Mouse (Mus musculus): ENCODE data around the gene Smc3.
A peak's percentile ranks its signal among the peaks of the same experiment; 100 is the strongest.
"Not testable (repeated sequence)": the region's sequence is repeated elsewhere in the genome, so short reads cannot be mapped to it uniquely, and the experiment has no call there.

The Smc3 gene

DNA sequence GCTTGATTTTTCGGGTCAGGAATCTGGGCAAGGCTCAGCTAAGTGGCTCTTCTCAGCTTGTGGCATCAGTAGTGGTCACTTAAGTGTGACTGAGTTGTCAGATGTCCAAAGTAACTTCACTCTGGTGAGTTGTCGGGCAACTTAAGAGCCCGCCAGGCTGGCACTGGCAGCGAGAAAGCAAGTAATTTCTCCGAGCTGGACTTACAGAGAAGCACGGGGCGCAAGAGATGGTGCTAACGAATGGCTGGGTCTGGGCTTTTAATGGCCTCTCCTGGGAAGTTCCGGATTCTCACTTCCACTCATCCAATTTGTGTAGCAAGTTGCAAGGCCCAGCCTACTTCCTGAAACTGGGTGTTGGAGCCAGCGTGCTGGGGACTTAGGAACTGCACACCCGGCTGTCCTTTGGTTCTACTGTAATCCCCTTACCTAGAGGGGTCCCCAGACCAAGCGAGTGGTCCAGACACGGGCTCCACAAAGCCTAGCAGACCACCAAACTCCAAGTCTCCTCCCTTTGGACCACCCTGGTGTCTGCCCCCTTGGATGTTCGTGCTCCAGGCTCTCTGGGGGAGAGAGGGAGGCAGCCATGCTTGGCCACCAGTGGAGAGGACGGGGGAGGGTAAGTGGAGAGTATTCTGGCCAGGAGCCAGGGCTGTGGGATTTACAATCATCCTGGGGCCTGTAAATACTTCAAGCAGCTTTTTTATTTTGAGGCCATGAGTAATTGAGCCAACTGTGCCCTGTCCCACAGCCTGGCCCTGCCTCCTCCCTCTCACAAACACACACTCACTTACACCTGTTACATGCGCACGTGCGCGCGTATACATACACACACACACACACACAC lies 53.6 kb downstream of the Smc3 start:
- DNase-seq (ENCODE audit: low read depth, low spot score), result no peak

DNA sequence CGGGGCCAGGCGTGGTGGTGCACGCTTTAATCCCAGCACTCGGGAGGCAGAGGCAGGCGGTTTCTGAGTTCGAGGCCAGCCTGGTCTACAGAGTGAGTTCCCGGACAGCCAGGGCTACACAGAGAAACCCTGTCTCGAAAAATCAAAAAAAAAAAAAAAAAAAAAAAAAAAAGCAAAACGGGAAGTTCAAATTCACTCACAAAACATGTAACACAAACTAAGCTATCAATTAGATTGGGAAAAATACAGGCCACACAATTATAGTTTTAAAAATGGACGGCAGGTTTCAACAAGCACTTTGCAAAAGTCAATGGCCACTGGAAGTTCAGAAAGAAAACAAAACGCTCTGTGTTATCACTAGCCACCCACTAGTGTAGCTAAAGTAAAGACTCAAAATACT lies 56.2 kb downstream of the Smc3 start:
- not testable (repeated sequence) for DNase-seq (ENCODE audit: low read depth, low spot score)

DNA sequence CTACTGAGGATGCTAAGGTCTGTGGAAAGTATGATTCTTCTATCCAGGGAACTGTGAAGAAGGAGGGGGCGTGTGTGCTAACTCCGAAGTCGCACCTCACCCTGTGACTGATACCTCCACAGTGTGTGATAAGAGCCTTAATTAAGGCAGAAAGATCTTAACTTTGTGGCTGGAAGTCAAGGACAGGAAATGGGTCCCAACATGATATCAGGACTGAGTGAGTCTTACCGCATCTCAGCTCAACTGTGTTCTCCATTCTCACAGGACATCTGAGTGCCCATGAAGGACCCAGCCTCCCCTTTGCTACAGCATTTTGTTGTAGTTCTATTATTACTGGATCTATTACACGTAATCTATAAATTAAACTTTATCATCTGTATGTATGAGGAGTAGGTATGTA lies 57.2 kb downstream of the Smc3 start:
- no peak for DNase-seq (ENCODE audit: low read depth, low spot score)

DNA sequence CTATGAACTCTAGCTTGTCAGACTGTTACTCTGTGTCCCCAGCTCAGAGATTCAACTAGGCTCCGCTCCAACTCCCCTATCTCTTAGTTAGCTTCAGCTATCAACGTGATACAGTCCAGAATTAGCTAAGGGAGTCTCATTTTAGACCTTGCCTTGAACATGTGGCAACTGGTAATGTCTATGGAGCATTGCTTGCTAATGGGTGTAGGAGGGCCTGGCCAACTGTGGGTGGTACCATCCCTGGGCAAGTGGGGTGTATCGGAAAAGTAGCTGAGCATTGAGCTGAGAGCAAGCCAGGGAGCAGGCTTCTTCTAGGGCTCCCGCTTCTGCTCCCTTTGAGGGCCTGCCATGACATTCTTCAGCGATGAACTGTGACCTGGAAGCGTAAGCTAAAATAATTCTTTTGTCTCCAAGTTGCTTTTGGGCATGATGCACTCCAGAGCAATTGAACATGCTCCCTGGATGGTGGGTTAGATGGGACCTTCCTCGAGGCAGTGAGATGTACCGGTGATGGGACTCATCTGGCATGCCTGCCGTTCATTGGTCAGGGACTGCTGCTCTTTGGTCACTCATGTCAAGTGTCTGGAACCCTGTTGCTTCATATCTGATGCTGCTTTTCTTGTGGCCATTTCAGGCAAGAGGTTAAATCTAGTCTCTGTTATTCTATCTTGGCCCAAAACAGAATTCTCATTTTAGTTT lies 60.7 kb downstream of the Smc3 start:
- no peak for DNase-seq (ENCODE audit: low read depth, low spot score)

DNA sequence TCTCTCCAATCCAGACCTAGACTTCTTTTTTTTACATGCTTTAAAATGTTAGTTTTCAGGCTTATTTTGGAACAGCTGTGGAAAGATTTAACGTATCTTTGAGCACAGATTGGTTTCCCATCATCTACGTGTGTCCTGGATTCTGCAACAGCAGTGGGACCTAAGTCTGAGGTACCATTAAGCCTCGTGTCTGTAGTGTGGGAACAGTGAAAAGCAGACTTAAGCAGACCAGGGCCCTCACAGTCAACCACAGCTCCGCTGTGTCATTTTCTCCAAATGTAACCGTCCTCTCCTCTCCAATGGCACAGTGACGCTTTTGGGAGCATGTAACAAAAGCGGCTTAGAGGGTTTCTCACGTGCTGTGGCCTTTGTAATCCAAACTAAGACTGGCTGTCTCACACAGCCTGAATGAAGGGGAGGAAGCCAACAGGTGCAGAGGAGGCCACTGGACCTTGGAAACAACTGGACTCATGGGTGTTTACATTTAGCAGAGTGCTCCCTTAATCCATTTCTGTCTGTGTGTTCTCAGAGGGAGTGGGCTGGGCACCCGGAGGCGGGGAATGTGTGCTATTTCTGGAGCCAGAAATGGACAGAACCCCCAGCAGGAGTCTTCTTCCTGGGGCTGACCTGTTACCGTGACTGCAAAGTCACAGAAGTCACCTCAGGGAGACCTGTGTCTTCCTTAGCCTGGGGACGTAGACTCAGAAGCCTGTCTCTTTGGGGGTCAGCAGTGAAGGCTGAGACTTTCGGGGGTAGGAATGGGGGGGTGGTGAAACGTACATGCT lies 61.9 kb downstream of the Smc3 start:
- no peak for DNase-seq (ENCODE audit: low read depth, low spot score)

DNA sequence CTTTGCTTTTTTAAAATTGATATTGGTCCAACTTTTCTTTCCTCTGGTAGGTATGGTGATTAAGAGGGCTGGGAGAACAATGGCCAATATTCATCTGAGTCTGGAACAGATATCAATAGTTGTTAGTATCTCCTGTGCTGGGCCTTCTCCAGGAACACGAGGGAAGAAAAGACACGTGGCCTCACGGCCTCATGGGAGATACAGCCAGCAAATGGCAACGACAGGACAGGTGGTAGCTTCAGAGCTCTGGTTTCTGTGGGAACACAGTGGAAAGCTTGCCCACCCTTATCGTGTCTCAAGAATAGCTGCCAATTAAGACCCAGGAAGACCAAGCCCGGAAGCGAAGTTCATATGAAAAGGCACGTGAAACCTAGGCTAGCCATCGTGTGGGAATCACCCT lies 64.6 kb downstream of the Smc3 start:
- DNase-seq (ENCODE audit: low read depth, low spot score), result no peak

DNA sequence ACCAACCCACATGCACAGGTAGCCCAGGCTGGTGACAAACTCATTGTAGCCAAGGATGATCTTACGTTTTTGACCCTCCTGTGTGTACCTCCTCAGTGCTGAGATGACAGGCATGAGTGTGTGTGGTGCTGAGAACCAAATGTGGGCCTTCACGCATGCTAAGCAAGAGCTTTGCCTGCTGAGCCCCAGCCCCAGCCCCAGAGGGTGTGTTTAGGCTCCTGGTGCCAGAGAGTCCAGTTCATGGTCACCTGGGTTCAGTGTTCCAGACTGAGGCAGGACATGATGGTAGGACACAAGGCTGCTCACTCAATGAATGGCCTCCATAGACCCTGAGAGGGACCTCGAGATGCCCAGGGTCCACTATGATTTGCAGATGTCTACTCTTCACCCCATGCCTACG lies 65.2 kb downstream of the Smc3 start:
- no peak for DNase-seq (ENCODE audit: low read depth, low spot score)

DNA sequence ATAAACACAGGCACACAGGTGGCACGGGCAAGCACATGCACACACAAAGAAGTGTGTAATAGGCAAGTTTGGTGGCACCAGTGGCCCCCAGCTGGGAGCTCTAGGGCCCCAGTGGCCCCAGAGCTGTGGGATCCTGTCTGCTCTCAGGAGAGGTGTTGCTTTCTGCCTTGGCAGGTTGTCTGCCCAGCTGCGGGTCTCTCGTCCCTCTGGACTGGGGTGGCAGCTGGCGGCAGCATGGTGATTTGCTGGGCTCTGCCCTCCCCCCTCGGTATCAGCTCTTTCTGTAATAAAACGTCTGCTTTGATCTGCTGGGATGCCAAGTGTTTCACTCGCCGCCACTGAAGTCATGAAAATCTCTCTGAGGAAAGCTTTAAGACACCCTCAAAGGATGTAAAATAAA lies 66.5 kb downstream of the Smc3 start:
- DNase-seq (ENCODE audit: low read depth, low spot score), result no peak

DNA sequence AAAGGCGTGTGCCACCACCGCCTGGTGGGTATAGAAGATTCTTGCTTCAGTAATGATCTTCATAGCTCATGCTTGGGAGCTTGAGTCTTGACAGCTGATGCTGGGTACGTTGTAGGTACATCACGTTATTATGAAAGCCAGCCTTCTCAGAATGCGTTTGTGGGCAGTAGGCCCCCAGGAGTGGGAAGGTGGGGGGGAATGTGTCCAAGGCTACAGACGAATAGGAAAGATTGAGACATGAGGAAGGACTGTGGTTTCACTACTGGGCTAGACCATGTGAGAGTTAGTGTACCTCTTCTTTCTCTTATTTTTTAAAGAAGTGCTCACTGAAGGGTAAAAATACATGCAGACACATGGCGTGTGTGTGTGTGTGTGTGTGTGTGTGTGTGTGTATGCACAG lies 68.6 kb downstream of the Smc3 start:
- DNase-seq (ENCODE audit: low read depth, low spot score), result no peak

DNA sequence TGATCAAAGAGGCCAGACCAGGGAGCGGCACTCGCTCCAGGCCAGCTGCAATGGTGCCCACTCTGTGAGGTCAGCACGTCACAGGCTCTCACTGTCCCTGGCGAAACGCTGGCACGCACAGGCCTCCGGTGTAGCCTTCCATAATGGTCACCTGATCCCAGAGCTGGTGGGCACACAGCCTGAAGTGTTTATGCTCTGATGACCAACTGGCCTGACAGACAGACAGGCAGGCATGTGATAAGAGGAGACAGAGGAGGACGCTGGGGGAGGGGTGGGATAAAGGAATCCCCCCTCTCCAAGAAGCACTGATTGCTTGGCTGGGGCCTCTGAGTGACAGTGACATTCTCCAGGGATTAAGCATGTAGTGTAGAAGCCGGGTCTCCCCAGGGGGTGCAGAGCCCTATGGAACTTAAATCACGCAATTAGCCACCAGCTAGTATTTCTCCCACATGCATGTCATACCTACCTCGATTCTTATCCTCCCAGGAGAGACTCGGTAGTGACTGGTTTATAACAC lies 70.5 kb downstream of the Smc3 start:
- no peak for DNase-seq (ENCODE audit: low read depth, low spot score)

DNA sequence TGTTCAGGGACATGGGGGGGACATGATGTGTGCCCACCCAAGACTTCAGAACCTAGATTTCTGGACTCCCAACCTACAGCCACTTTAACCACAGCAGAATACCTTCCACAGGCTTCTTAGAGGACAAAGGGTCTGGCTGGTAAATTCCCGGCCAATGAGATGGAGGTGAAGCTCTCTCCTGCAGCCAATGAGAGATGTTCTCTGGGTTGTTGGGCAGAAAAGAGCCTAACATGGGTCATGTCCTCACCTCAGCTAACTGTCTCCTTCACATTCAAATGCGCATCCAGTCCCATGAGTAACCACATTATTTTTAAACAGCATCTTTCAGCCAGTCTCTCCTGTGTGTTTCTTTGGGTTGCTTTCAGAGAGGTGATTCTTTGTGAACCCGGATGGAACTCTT lies 71.2 kb downstream of the Smc3 start:
- no peak for DNase-seq (ENCODE audit: low read depth, low spot score)

DNA sequence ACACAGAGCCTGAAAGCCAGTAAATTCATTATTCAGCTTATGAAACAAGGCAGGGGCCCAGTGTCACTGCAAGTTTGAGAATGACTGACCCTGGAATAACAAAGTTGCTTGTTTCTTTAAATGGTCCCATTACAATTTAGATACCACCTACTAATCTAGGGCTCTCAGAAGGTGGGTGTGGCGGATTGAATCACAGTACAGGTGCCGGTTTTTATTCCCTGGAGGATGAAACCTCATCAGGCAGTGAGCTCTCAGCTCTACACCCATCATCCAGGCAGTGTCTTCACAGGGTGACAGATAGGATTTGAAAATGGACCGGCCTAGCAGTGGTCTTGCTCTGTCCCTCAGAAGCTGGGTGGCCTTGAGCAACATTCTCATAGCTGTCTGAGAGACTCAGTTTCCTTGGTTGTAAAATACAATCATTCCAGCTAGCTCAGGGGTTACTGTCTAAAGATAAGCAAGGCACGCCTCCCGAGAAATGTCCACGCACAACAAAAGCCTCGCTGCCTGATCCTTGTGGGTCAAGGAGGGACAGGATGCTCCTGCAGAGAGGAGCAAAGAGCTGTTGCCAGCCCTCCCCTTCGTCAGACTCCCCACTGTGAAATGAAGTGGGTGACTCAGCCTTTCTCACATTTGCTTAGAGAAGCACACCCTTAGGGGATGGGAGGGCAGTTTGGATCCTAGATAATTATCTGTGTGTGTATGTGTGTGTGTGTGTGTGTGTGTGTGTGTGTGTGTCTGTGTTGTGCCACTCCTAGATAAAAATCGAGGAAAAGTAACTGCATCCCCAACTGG lies 74.1 kb downstream of the Smc3 start:
- peak; percentile 83 for DNase-seq (ENCODE audit: low read depth, low spot score)

DNA sequence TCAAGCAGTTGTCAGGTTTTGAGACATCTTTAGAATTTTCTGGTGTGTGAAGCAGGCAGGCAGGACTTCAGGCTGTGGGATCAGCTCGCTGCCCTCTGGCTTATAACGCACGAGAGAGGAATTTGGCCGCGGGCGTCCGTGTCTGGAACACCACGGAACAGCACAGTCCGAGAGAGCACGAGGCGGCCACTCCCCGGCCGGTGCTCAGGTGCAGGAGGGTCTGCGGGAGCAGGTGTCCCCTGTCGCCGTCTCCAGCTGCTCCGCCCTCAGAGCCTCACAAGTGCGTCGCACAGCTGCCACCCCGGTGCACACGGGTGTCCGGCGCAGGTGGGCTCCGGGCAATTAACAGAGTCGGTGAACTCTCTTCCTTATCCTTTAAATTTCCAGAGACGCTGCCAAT lies 76.0 kb downstream of the Smc3 start:
- no peak for DNase-seq (ENCODE audit: low read depth, low spot score)

DNA sequence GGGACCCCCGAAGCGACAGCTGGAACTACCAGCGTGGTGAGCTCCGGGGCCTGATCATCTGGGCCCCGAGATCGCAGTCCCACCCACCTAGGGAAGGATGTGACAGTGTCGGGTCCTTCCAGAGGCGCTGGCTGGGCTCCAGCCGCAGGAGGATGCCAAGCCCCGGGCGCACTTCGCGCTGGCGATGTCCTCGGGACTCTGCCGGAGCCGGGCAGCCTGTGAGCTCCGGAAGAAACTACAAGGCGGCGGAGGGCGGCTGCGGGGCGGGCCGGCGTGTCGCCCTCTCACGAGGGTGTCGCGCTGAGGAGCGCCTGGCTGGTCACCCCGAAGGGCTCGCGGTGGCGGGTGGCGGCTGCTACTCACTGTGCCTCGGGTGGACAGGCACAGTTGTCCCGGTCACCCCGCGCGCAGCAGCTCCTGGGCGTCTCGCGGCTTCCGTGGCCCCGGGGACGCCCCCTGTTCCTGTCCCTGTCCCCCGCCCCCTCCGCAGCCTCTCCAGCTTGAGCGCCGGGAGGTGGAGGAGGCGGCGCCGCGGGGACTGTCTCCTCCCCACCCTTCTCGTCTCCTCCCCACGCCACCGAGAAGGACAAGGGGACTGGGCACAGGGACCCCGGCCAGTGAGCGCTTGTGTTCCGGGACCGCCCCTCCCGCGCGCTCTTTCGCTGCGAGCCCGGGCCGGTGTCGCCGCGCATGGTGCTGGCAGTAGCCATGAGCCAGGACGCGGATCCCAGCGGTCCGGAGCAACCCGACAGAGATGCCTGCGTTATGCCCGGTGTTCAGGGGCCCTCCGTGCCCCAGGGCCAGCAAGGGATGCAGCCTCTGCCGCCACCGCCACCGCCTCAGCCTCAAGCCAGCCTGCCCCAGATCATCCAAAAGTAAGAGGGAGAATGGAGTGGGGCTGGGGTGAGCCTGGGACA lies 76.8 kb downstream of the Smc3 start, which contains the start of gene Rbm20:
Gene Rbm20, plus strand, starts transcription at position 589 of the 917 bp plus-strand sequence.
- DNase-seq (ENCODE audit: low read depth, low spot score), result peak; percentile 22

DNA sequence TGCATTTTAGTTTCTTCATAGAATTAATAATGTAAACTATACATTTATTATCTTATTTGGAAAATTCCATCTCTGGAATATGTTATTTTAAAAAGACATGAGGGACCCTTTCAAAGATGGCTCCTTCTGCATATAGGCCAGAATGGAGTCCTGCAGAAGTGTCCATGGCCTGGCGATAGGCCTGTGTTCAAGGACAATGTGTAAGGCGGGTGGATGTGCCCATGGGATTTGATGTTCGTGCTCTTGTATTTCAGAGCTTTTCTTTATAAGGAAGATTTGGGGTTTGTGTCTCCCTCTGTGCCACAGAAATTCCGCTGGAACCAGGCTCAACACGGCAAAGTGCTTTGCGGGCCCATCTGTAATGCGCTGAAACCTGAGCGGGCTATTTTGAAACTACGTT lies 79.0 kb downstream of the Smc3 start:
- no peak for DNase-seq (ENCODE audit: low read depth, low spot score)

DNA sequence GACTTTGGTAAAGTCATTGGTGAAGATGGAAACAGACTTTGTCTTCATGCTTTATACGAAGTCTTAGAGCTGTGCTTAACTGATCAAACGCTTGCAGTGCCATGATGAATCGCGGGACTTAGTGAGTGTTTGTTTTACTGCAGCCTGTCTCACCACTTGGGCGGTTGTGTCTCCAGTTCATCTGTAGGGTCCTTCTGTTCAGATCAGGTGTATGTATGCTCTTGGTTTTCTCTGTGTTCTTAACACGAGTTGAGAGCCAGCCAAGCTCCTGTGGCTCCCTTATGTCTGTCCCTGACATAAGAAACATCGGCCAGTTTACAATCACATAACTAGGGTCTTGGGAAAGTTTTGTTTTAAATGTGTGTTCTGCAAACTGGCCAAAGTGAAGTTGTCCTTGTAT lies 79.8 kb downstream of the Smc3 start:
- DNase-seq (ENCODE audit: low read depth, low spot score), result no peak

DNA sequence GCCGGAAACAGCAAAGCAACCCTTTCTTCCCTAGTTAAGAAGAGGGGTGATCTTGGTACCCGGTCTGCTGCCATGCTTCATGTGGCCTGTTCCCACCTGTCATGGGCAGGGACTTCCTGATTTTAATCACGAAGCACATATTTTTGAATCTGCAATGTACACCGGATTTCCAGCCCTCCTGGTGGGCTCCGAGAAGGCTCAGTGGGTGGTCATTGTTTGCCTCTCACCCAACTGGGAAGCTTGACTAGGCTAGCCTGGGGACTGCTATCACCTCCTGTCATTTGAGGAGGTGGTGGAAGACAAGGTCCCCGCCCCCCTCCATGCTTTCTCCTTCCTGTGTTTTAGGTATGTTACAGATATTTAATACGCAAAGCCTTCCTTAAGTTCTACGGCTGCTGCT lies 82.2 kb downstream of the Smc3 start:
- DNase-seq (ENCODE audit: low read depth, low spot score), result no peak

DNA sequence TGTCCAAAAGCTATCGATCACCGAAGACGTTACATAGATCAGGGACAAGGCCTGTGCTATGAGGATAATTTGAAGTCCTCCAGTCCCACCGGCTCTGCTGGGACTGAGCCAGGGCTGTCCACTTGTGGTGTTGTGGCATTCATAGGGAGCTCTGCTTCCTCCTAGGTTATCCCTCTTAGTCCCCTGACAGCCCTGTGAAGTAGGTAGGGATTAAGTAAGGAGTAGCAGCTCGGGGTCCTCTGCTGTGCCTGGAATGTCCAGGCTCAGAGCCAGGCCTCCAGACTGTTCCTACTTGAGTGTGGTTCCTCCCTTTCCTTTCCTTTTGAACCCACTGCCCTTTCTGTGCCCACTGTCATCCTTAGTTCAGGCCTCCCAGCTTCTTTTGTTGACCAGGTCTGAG lies 87.4 kb downstream of the Smc3 start:
- DNase-seq (ENCODE audit: low read depth, low spot score), result no peak

DNA sequence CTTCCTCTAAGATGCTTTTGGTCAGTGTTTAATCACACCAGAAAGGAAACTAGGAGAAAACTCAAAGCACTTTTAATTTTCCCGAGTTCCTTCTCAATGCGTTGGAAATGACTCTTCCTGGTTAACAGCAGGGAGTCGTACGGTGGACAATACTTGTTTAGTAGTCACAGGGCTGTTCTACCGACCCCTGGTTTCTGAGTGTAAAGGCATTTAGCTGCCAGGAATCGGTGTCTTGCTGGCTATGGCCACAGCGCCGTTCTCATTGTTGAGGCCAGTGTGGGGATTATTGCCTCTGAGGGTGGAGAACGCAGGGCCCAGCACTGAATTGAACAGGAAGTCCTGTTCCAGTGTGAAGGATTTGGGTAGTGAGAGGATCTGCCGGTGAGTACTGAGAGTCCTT lies 90.6 kb downstream of the Smc3 start:
- DNase-seq (ENCODE audit: low read depth, low spot score), result no peak

DNA sequence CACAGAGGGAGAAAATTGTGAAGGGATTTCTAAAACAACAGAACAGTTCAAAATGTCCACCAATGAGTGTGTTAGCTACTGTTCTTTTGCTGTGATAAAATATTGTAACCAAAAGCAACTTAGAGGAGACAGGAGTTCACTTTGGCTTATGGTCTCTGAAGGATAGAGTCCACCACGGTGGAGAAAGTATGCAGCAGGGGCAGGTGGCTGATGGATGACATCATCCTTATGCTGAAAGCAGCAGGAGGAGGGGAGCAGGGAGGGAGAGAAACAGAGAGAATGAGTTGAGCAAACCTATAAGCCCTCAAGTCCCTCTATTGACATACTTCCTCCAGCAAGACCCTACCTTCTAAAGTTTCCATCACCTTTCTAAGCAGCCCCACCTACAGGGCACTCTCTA lies 93.8 kb downstream of the Smc3 start:
- DNase-seq (ENCODE audit: low read depth, low spot score), result no peak
